Mouse (Mus musculus) adrenal gland, postnatal 0 days (tissue): ENCODE data around the gene Ahsa2. TPM values are rescaled to one million over a fixed set of nuclear protein-coding genes. Genes with fewer than 3 reads are reported as not detected.

Experiments used
- microRNA-seq: library from miRNA; unstranded; fragments of <30 nt; microRNA quantifications from one replicate; pipeline ENCODE4, GENCODE M21; 2016; ENCODE audit warnings: borderline replicate concordance; ENCODE audit not compliant: insufficient number of aligned reads
- polyA plus RNA-seq: library from polyadenylated mRNA; unstranded; fragments of >200 nt; fragmentation: Nextera tagmentation; extraction: Ambion mirVana; gene quantifications from 2 replicates; pipeline ENCODE4 v1.2.1, GENCODE M21; 2015

Gene Ahsa2
- polyA plus RNA-seq, result 24.7 and 30.3 TPM in 2 replicates

DNA sequence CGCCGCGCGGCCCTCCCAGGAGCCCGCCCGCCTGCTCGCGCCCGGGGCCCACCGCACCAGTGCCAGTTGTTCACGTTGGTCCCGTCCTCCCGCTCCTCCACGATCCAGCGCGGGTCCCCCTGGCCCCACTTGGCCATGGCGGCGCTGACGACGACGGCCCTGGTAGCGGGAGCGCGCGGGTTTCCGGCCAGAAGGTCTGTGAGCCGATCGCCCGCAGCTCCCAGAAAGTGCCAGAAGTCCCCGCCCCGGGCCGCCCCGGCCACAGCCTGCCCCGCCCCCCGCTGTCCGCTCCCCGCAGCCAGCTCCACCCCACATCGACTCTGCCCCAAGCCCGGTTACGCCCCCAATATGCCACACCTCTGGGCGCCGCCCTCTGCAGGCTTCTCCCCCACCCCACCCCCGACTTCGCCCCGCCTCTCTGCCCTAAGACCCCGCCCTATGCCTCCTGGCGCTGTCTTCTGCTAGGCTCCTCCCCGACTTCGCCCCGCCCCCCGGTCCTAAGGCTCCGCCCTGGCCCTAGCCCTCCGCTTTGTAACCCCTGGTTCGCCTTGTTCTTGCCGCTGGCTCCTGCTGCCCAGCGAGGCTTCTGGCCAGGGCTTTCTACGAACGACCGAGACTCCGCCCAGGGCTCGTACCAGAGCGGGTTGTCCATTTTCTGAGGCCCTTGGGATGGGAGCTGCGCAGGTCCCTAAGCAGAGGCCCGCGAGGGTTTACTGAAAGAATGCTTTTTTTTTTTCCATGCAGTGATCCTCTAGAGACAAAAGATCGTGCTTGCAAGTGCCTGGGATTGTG lies at the start of gene Ahsa2:
Ahsa2 (minus strand) TSS at position 313 of the 792 bp plus-strand sequence.

DNA sequence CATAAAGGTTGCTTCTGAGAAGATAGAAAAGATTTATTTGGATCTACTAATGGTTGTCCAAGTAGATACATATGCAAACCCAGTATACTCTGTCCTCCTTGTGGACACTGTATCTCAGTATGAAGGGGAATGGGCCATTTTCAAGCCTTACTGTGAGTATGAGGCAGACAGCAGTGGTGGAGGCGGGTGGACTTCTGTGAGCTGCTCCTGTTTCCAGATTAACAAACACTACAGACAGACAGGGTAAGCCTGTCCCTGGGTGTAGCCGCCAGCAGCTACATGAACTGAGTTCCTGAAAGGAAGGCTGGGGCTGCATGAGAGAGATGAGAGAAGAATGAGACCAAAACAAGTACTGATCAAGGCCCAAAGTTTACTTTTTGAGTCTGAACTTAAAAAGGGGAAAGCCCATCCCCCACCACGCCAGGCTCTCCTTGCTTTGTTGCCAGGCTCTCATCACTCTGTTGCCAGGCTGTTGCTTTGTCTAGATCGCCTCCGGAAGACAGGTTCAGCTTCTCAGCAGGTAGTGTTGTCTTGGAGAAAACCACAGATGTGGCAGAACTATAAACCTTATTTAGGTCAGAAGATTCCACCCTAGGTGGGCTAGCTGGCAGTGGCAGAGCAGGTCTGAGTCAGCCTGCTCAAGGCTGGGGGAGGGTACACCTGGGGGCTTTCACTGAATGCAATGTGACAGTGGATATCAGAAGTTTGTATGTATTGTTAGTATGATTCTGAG lies 22.8 kb upstream of the Ahsa2 start, which contains the start of gene 1700093K21Rik:
1700093K21Rik (minus strand) TSS at position 683 of the 733 bp plus-strand sequence.

Small RNA genes lying within 50 kb of the gene (microRNA-seq; reads per million reads assigned to microRNA genes)
- not detected for gene Gm47279

Other genes with a start within 250 kb of the Ahsa2 start
- gene Xpo1, start 242.0 kb downstream of the Ahsa2 start, polyA plus RNA-seq, result 31.0 and 31.2 TPM in 2 replicates
- 15.6 and 16.6 TPM in 2 replicates for gene Usp34, start 191.1 kb downstream of the Ahsa2 start, polyA plus RNA-seq
- not detected in 2 replicates for gene 1700093K21Rik, start 23.1 kb upstream of the Ahsa2 start, polyA plus RNA-seq
- 28.4 and 29.8 TPM in 2 replicates for gene 0610010F05Rik, start 135.6 kb upstream of the Ahsa2 start, polyA plus RNA-seq
- 14.0 and 15.4 TPM in 2 replicates for gene Pus10, start 167.6 kb upstream of the Ahsa2 start, polyA plus RNA-seq
- 42.4 and 77.3 TPM in 2 replicates for gene Pex13, start 167.9 kb upstream of the Ahsa2 start, polyA plus RNA-seq